Comparison of ENCODE assay signal across 11 mouse cellular contexts in the genomic region with DNA sequence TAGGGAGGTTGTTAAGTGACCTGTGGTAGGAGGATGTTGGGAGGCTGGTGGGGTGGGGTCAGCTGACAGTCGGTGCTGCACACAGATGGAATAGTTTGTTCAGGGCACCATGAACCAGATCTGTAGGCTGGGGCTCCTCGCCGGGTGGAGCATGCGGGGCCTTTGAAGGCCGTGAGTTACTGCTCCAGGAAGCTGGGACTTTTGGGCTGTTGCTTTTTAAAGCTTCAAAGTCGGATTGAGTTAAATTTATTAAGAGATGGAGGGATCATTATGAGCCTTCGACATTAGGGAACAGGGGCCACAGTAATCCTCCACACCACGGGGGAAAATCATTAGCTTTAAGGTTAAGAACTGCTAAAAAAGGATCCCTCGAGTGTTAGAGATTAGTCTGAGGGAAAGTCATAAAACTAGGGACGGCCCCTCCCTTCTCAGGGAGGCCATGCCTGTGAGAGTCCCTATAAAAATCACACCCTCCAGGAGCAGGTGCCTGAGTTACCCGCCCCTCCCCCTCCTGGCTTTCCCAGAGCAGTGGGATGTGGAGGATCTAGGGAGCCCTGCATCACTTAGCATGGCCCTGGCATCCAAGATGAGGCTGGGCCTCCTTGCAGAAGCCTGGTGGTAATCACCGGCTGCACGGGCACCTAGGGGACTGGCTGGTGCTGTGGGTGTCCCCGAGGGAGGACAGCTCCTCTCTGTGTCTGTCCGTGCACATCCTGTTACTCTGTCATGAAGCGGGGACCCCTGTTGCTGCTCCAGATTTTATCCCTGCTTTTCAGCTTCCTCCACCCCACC.
A peak's percentile ranks its signal among the peaks of the same experiment; 100 is the strongest.
DNase-seq lines count a peak whose midpoint lies in the region; ATAC-seq and TF ChIP-seq lines count a peak whose summit lies in the region.
"Had no signal": no experiment of that assay in that cellular context is flagged by ENCODE, and none has a peak within 500 bp of the region (broad histone marks: within the 10 kb centered on the region; RNA-seq: fewer than 3 reads in every experiment).

No protein-coding gene starts in this region.

- TF ChIP-seq CTCF in forebrain, postnatal 0 days (IDR thresholded peaks at IDR 0.05; ENCODE audit: low read depth) = no peak

- H3K27me3 ChIP-seq in forebrain, embryonic 13.5 days = no peaks in the 10 kb centered on the region
- no peaks in the 10 kb centered on the region for H3K27me3 ChIP-seq in forebrain, postnatal 0 days (ENCODE audit: insufficient read depth, low read length)
- H3K27me3 ChIP-seq in hindbrain, embryonic 15.5 days = no peaks in the 10 kb centered on the region
- peaks cover 37% of the 10 kb centered on the region for H3K27me3 ChIP-seq in limb, embryonic 13.5 days

- H3K4me3 ChIP-seq in forebrain, embryonic 13.5 days = no peak overlapping the region
- H3K4me3 ChIP-seq in forebrain, postnatal 0 days (ENCODE audit: low read depth, low read length) = no peak overlapping the region
- H3K4me3 ChIP-seq in hindbrain, embryonic 15.5 days = no peak overlapping the region
- no peak overlapping the region for H3K4me3 ChIP-seq in limb, embryonic 13.5 days
- H3K4me3 ChIP-seq: erythroblast, embryonic 14.5 days had no signal

- WGBS in forebrain, embryonic 13.5 days = 35% methylated on average over 16 of the region's 16 CpGs
- 45% methylated on average over 16 of the region's 16 CpGs for WGBS in forebrain, postnatal 0 days
- 39% methylated on average over 16 of the region's 16 CpGs for WGBS in hindbrain, embryonic 15.5 days
- WGBS in limb, embryonic 13.5 days = 7% methylated on average over 16 of the region's 16 CpGs

- no peak for DNase-seq in forebrain, postnatal 0 days
- DNase-seq in MN1 (ENCODE audit: low spot score) = peak; percentile 14
- DNase-seq in spleen, postnatal 4 days (ENCODE audit: low spot score in 2 of 2) = no peak
- no peak for DNase-seq in lung, postnatal 25 days (ENCODE audit: low spot score)
- DNase-seq: right cerebral cortex, adult 18-20 months had no signal

- no peak overlapping the region for H3K4me2 ChIP-seq in forebrain, embryonic 13.5 days
- H3K4me2 ChIP-seq in forebrain, postnatal 0 days (ENCODE audit: low read depth) = no peak overlapping the region
- H3K4me2 ChIP-seq in hindbrain, embryonic 15.5 days = no peak overlapping the region
- H3K4me2 ChIP-seq in limb, embryonic 13.5 days (replicated peaks) = peak overlapping the region; percentile 44

- no peak overlapping the region for H3K9ac ChIP-seq in forebrain, embryonic 13.5 days
- H3K9ac ChIP-seq in forebrain, postnatal 0 days = no peak overlapping the region
- H3K9ac ChIP-seq in hindbrain, embryonic 15.5 days = no peak overlapping the region
- peak overlapping the region; percentile 31 for H3K9ac ChIP-seq in limb, embryonic 13.5 days
- H3K9ac ChIP-seq: liver, embryonic 14.5 days had no signal

- no peak overlapping the region for H3K27ac ChIP-seq in forebrain, embryonic 13.5 days
- H3K27ac ChIP-seq in forebrain, postnatal 0 days (ENCODE audit: low read depth, low read length) = no peak overlapping the region
- peak overlapping the region; percentile 25; the same call in 1 of the 2 replicates for H3K27ac ChIP-seq in hindbrain, embryonic 15.5 days (replicated peaks)
- H3K27ac ChIP-seq in limb, embryonic 13.5 days = peak overlapping the region; percentile 79
- H3K27ac ChIP-seq: liver, embryonic 14.5 days had no signal

- H3K4me1 ChIP-seq in forebrain, embryonic 13.5 days = peaks cover 30% of the 10 kb centered on the region
- no peaks in the 10 kb centered on the region for H3K4me1 ChIP-seq in forebrain, postnatal 0 days (ENCODE audit: insufficient read depth)
- H3K4me1 ChIP-seq in hindbrain, embryonic 15.5 days (replicated peaks) = peaks cover 26% of the 10 kb centered on the region
- H3K4me1 ChIP-seq in limb, embryonic 13.5 days = peaks cover 67% of the 10 kb centered on the region

- ATAC-seq in forebrain, embryonic 13.5 days = peak; percentile 34; the same call in 1 of the 2 replicates
- no peak for ATAC-seq in forebrain, postnatal 0 days
- no peak for ATAC-seq in hindbrain, embryonic 15.5 days (ENCODE audit: low FRiP score, low read depth)
- peak; percentile 43; the same call in 1 of the 2 replicates for ATAC-seq in limb, embryonic 13.5 days (ENCODE audit: low FRiP score, low read depth)
- no peak for ATAC-seq in megakaryocyte progenitor cell, adult 5-6 weeks (replicated peaks; ENCODE audit: poor library complexity)

- no peaks in the 10 kb centered on the region for H3K9me3 ChIP-seq in forebrain, embryonic 13.5 days (replicated peaks)
- no peaks in the 10 kb centered on the region for H3K9me3 ChIP-seq in forebrain, postnatal 0 days (ENCODE audit: low read length)
- H3K9me3 ChIP-seq in hindbrain, embryonic 15.5 days = no peaks in the 10 kb centered on the region
- H3K9me3 ChIP-seq in limb, embryonic 13.5 days = no peaks in the 10 kb centered on the region

- H3K36me3 ChIP-seq in forebrain, embryonic 13.5 days (ENCODE audit: poor library complexity, severe bottlenecking) = no peaks in the 10 kb centered on the region
- H3K36me3 ChIP-seq in forebrain, postnatal 0 days (ENCODE audit: insufficient read depth) = no peaks in the 10 kb centered on the region
- H3K36me3 ChIP-seq in hindbrain, embryonic 15.5 days = no peaks in the 10 kb centered on the region
- H3K36me3 ChIP-seq in limb, embryonic 13.5 days = no peaks in the 10 kb centered on the region

Comparison
In these comparisons a context has a peak if more than half of its experiments do, and no peak if none do; other contexts are left out.
1. ATAC-seq: peak in forebrain, embryonic 13.5 days (single experiment) and limb, embryonic 13.5 days (single experiment); none in forebrain, postnatal 0 days (single experiment), hindbrain, embryonic 15.5 days (single experiment) and megakaryocyte progenitor cell, adult 5-6 weeks (single experiment).
2. H3K27ac ChIP-seq: peak in hindbrain, embryonic 15.5 days (single experiment) and limb, embryonic 13.5 days (single experiment); none in forebrain, embryonic 13.5 days (single experiment) and forebrain, postnatal 0 days (single experiment).